In the genomic region with DNA sequence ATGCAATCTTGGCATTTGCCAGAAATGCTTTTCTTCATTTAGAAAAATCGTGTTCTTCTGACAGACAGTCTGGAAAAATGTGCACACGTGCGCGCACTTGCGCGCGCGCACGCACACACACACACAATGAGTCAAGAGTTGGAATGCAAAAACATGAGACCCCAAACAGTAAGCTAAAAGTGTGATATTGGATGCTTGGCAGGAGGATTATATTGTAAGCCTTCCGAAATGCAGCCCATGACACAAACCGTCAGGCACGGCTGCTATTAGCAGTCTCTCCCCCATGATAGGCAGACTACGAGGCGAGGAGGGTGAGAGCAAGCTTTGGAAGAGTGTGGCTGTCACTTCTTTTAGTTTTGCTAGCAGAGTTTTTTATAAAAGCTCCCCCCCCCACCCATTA, we compare ENCODE assay signal across 11 mouse cellular contexts.
DNase-seq lines count a peak whose midpoint lies in the region; ATAC-seq and TF ChIP-seq lines count a peak whose summit lies in the region.
"Had no signal": no experiment of that assay in that cellular context is flagged by ENCODE, and none has a peak within 500 bp of the region (broad histone marks: within the 10 kb centered on the region; RNA-seq: fewer than 3 reads in every experiment).

No protein-coding gene starts in this region.

- H3K27me3 ChIP-seq in heart, postnatal 0 days (ENCODE audit: control insufficient read depth, insufficient read depth, low read length): no peaks in the 10 kb centered on the region
- H3K27me3 ChIP-seq in heart, adult 2 months (ENCODE audit: control insufficient read depth, insufficient read depth, low read length): no peaks in the 10 kb centered on the region
- 0 out of 2 replicates have a peak, but pooled peaks cover 4% of the 10 kb centered on the region for H3K27me3 ChIP-seq in embryonic facial prominence, embryonic 13.5 days
- H3K27me3 ChIP-seq in limb, embryonic 13.5 days: no peaks in the 10 kb centered on the region

- peak overlapping the region; percentile 26 for H3K4me2 ChIP-seq in heart, postnatal 0 days (ENCODE audit: low read depth, low read length)
- H3K4me2 ChIP-seq in embryonic facial prominence, embryonic 13.5 days: peak overlapping the region; percentile 45
- H3K4me2 ChIP-seq in limb, embryonic 13.5 days (replicated peaks): peak overlapping the region; percentile 37

- no peak for TF ChIP-seq POLR2A in heart, adult 2 months (IDR thresholded peaks at IDR 0.05; ENCODE audit: insufficient read depth, low read depth, low read length)

- no peaks in the 10 kb centered on the region for H3K79me2 ChIP-seq in heart, adult 2 months (replicated peaks; ENCODE audit: control insufficient read depth, insufficient read depth, low read length)

- H3K27ac ChIP-seq in heart, postnatal 0 days (ENCODE audit: low read depth): no peak overlapping the region
- H3K27ac ChIP-seq in heart, adult 2 months: no peak overlapping the region
- H3K27ac ChIP-seq in embryonic facial prominence, embryonic 13.5 days: no peak overlapping the region
- no peak overlapping the region for H3K27ac ChIP-seq in limb, embryonic 13.5 days

- ATAC-seq in heart, postnatal 0 days (ENCODE audit: insufficient read depth, low read depth): no peak
- ATAC-seq in embryonic facial prominence, embryonic 13.5 days (ENCODE audit: insufficient number of reproducible peaks, insufficient read depth, low FRiP score, low TSS enrichment, low read depth): no peak
- ATAC-seq in limb, embryonic 13.5 days (ENCODE audit: low FRiP score, low read depth): no peak; the same call in 1 of the 2 replicates
- ATAC-seq in cerebellum, adult (ENCODE audit: insufficient number of reproducible peaks, low FRiP score, low TSS enrichment): no peak
- ATAC-seq: lung, postnatal 0 days had no signal

- intact Hi-C loops in heart, adult 2 months (cut with DNase I): no loop called here

- no peaks in the 10 kb centered on the region for H3K9me3 ChIP-seq in heart, postnatal 0 days (replicated peaks; ENCODE audit: control insufficient read depth, low read length)
- no peaks in the 10 kb centered on the region for H3K9me3 ChIP-seq in embryonic facial prominence, embryonic 13.5 days
- H3K9me3 ChIP-seq in limb, embryonic 13.5 days: no peaks in the 10 kb centered on the region

- TF ChIP-seq CTCF in heart, postnatal 0 days (IDR thresholded peaks at IDR 0.05; ENCODE audit: low read depth): no peak
- no peak for TF ChIP-seq CTCF in heart, adult 2 months (IDR thresholded peaks at IDR 0.05)

- H3K4me3 ChIP-seq in heart, postnatal 0 days (ENCODE audit: low read depth, low read length): 0 out of 2 replicates have a peak overlapping the region, but pooled peaks have one; percentile 14
- no peak overlapping the region for H3K4me3 ChIP-seq in heart, adult 2 months
- peak overlapping the region; percentile 24; the same call in 1 of the 2 replicates for H3K4me3 ChIP-seq in embryonic facial prominence, embryonic 13.5 days
- no peak overlapping the region for H3K4me3 ChIP-seq in limb, embryonic 13.5 days

- DNase-seq in heart, postnatal 0 days (ENCODE audit: low spot score): no peak
- no peak for DNase-seq in heart, adult 2 months
- DNase-seq in R1 (ENCODE audit: low read depth, low spot score): peak; percentile 8
- DNase-seq in lung, postnatal 25 days (ENCODE audit: low spot score): no peak
- no peak for DNase-seq in left cerebral cortex, adult 9 months (ENCODE audit: low spot score in 2 of 2)
- DNase-seq: adrenal gland, postnatal 10 days; kidney, adult 9 months had no signal

- TF ChIP-seq EP300 in heart, postnatal 0 days (IDR thresholded peaks at IDR 0.05; ENCODE audit: low read depth): no peak
- TF ChIP-seq EP300 in heart, adult 2 months (IDR thresholded peaks at IDR 0.05; ENCODE audit: insufficient read depth, low read depth, low read length): no peak

- H3K9ac ChIP-seq in heart, postnatal 0 days (replicated peaks; ENCODE audit: low read depth, low read length): no peak overlapping the region
- no peak overlapping the region for H3K9ac ChIP-seq in heart, adult 2 months (ENCODE audit: low read depth, low read length)
- no peak overlapping the region for H3K9ac ChIP-seq in embryonic facial prominence, embryonic 13.5 days
- no peak overlapping the region for H3K9ac ChIP-seq in limb, embryonic 13.5 days

- H3K36me3 ChIP-seq in heart, postnatal 0 days (replicated peaks; ENCODE audit: control insufficient read depth, insufficient read depth, low read length): no peaks in the 10 kb centered on the region
- no peaks in the 10 kb centered on the region for H3K36me3 ChIP-seq in heart, adult 2 months (ENCODE audit: control insufficient read depth, insufficient read depth, low read length)
- H3K36me3 ChIP-seq in embryonic facial prominence, embryonic 13.5 days: no peaks in the 10 kb centered on the region
- H3K36me3 ChIP-seq in limb, embryonic 13.5 days: no peaks in the 10 kb centered on the region

- H3K4me1 ChIP-seq in heart, postnatal 0 days (ENCODE audit: control insufficient read depth, insufficient read depth): no peaks in the 10 kb centered on the region
- H3K4me1 ChIP-seq in heart, adult 2 months (ENCODE audit: control insufficient read depth, insufficient read depth, low read length): no peaks in the 10 kb centered on the region
- no peaks in the 10 kb centered on the region for H3K4me1 ChIP-seq in embryonic facial prominence, embryonic 13.5 days
- H3K4me1 ChIP-seq in limb, embryonic 13.5 days: 0 out of 2 replicates have a peak, but pooled peaks cover 5% of the 10 kb centered on the region

- WGBS in heart, postnatal 0 days: 59% methylated on average over 14 of the region's 14 CpGs
- 56% methylated on average over 14 of the region's 14 CpGs for WGBS in heart, adult 2 months
- WGBS in embryonic facial prominence, embryonic 13.5 days: 48% methylated on average over 14 of the region's 14 CpGs
- 51% methylated on average over 14 of the region's 14 CpGs for WGBS in limb, embryonic 13.5 days

Comparison
In these comparisons a context has a peak if more than half of its experiments do, and no peak if none do; other contexts are left out.
1. H3K4me3 ChIP-seq: peak in heart, postnatal 0 days (single experiment) and embryonic facial prominence, embryonic 13.5 days (single experiment); none in heart, adult 2 months (single experiment) and limb, embryonic 13.5 days (single experiment).
2. Peak in every context shown above with its lines, with median percentiles within 50 percentile points of each other: H3K4me2 ChIP-seq.